Mouse (Mus musculus): Measurements from ENCODE around the gene Hdac7. TPM values are rescaled to one million over a fixed set of nuclear protein-coding genes. Genes with fewer than 3 reads are reported as not detected.
A peak's percentile ranks its signal among the peaks of the same experiment; 100 is the strongest.

Hdac7 gene
- polyA plus RNA-seq, 1 experiment from 2014 or later = 29.8 TPM

- Histone ChIP-seq H3K27ac (replicated peaks; ENCODE audit: low read depth, low read length) (no peak overlapping the region), H3K27me3 (ENCODE audit: control insufficient read depth, insufficient read depth, low read length) (no peaks in the 10 kb centered on the region), H3K4me2 (ENCODE audit: low read length) (no peak overlapping the region), H3K4me3 (replicated peaks; ENCODE audit: low read depth, low read length) (no peak overlapping the region), H3K4me1 (ENCODE audit: control insufficient read depth, insufficient read depth, low read length) (peaks cover 39% of the 10 kb centered on the region), H3K9me3 (ENCODE audit: control insufficient read depth, low read length) (no peaks in the 10 kb centered on the region), H3K36me3 (ENCODE audit: control insufficient read depth, insufficient read depth, low read length) (0 out of 2 replicates have a peak, but pooled peaks cover 2% of the 10 kb centered on the region), H3K9ac (replicated peaks; ENCODE audit: low read length) (0 out of 2 replicates have a peak overlapping the region, but pooled peaks have one; percentile 6)
- DNase-seq (no peak), ATAC-seq (ENCODE audit: low FRiP score, low TSS enrichment) (no peak)
- 53% methylated on average over 12 of the region's 12 CpGs for WGBS
Measured at GRCm38 (mm10) chr15:97822545-97823228, 21.6 kb downstream of the Hdac7 start.

GRCm38 (mm10) chr15:97821983-97822363, 22.3 kb downstream of the Hdac7 start:
- H3K9ac ChIP-seq (replicated peaks; ENCODE audit: low read length) = no peak overlapping the region
- ATAC-seq (ENCODE audit: low FRiP score, low TSS enrichment) (no peak), DNase-seq (no peak)
- H3K4me2 ChIP-seq (ENCODE audit: low read length) = no peak overlapping the region
- H3K36me3 ChIP-seq (ENCODE audit: control insufficient read depth, insufficient read depth, low read length) = 0 out of 2 replicates have a peak, but pooled peaks cover 2% of the 10 kb centered on the region
- H3K4me3 ChIP-seq (replicated peaks; ENCODE audit: low read depth, low read length) = no peak overlapping the region
- no peaks in the 10 kb centered on the region for H3K9me3 ChIP-seq (ENCODE audit: control insufficient read depth, low read length)
- H3K27me3 ChIP-seq (ENCODE audit: control insufficient read depth, insufficient read depth, low read length) = no peaks in the 10 kb centered on the region
- H3K4me1 ChIP-seq (ENCODE audit: control insufficient read depth, insufficient read depth, low read length) = peaks cover 39% of the 10 kb centered on the region
- WGBS = 78% methylated on average over 6 of the region's 6 CpGs
- H3K27ac ChIP-seq (replicated peaks; ENCODE audit: low read depth, low read length) = no peak overlapping the region

- H3K9me3 ChIP-seq (ENCODE audit: control insufficient read depth, low read length) = no peaks in the 10 kb centered on the region
- no peaks in the 10 kb centered on the region for H3K27me3 ChIP-seq (ENCODE audit: control insufficient read depth, insufficient read depth, low read length)
- WGBS = 77% methylated on average over 10 of the region's 10 CpGs
- peaks cover 37% of the 10 kb centered on the region for H3K4me1 ChIP-seq (ENCODE audit: control insufficient read depth, insufficient read depth, low read length)
- H3K4me2 ChIP-seq (ENCODE audit: low read length) = no peak overlapping the region
- no peak overlapping the region; the same call in 1 of the 2 replicates for H3K9ac ChIP-seq (replicated peaks; ENCODE audit: low read length)
- H3K36me3 ChIP-seq (ENCODE audit: control insufficient read depth, insufficient read depth, low read length) = 0 out of 2 replicates have a peak, but pooled peaks cover under 1% of the 10 kb centered on the region
- no peak for ATAC-seq (ENCODE audit: low FRiP score, low TSS enrichment)
- H3K4me3 ChIP-seq (replicated peaks; ENCODE audit: low read depth, low read length) = no peak overlapping the region
- DNase-seq = no peak
- H3K27ac ChIP-seq (replicated peaks; ENCODE audit: low read depth, low read length) = 0 out of 2 replicates have a peak overlapping the region, but pooled peaks have one; percentile 8
Measured at GRCm38 (mm10) chr15:97821321-97821982, 22.9 kb downstream of the Hdac7 start.

GRCm38 (mm10) chr15:97819937-97820336, 24.4 kb downstream of the Hdac7 start:
- Histone ChIP-seq H3K9ac (replicated peaks; ENCODE audit: low read length) (no peak overlapping the region), H3K4me1 (ENCODE audit: control insufficient read depth, insufficient read depth, low read length) (peaks cover 22% of the 10 kb centered on the region), H3K9me3 (ENCODE audit: control insufficient read depth, low read length) (no peaks in the 10 kb centered on the region), H3K36me3 (ENCODE audit: control insufficient read depth, insufficient read depth, low read length) (no peaks in the 10 kb centered on the region), H3K27ac (replicated peaks; ENCODE audit: low read depth, low read length) (no peak overlapping the region), H3K27me3 (ENCODE audit: control insufficient read depth, insufficient read depth, low read length) (no peaks in the 10 kb centered on the region), H3K4me2 (ENCODE audit: low read length) (no peak overlapping the region), H3K4me3 (replicated peaks; ENCODE audit: low read depth, low read length) (no peak overlapping the region)
- 84% methylated on average over 9 of the region's 9 CpGs for WGBS
- ATAC-seq (ENCODE audit: low FRiP score, low TSS enrichment) (no peak), DNase-seq (no peak)

- peaks cover 22% of the 10 kb centered on the region for H3K4me1 ChIP-seq (ENCODE audit: control insufficient read depth, insufficient read depth, low read length)
- ATAC-seq (ENCODE audit: low FRiP score, low TSS enrichment) = no peak
- 94% methylated on average over 17 of the region's 17 CpGs for WGBS
Measured at GRCm38 (mm10) chr15:97816199-97816994, 27.9 kb downstream of the Hdac7 start.

GRCm38 (mm10) chr15:97815254-97815653, 29.0 kb downstream of the Hdac7 start:
- no peak for DNase-seq
- no peak overlapping the region for H3K4me2 ChIP-seq (ENCODE audit: low read length)
- no peak for ATAC-seq (ENCODE audit: low FRiP score, low TSS enrichment)
- H3K27ac ChIP-seq (replicated peaks; ENCODE audit: low read depth, low read length) = no peak overlapping the region
- peaks cover 22% of the 10 kb centered on the region for H3K4me1 ChIP-seq (ENCODE audit: control insufficient read depth, insufficient read depth, low read length)
- no peaks in the 10 kb centered on the region for H3K27me3 ChIP-seq (ENCODE audit: control insufficient read depth, insufficient read depth, low read length)
- no peak overlapping the region for H3K4me3 ChIP-seq (replicated peaks; ENCODE audit: low read depth, low read length)
- 0 out of 2 replicates have a peak, but pooled peaks cover 5% of the 10 kb centered on the region for H3K36me3 ChIP-seq (ENCODE audit: control insufficient read depth, insufficient read depth, low read length)
- no peaks in the 10 kb centered on the region for H3K9me3 ChIP-seq (ENCODE audit: control insufficient read depth, low read length)
- H3K9ac ChIP-seq (replicated peaks; ENCODE audit: low read length) = no peak overlapping the region
- WGBS = 95% methylated on average over 4 of the region's 4 CpGs

More at GRCm38 (mm10) chr15:97816199-97816994, 27.9 kb downstream of the Hdac7 start:
- no peaks in the 10 kb centered on the region for H3K27me3 ChIP-seq (ENCODE audit: control insufficient read depth, insufficient read depth, low read length)
- H3K27ac ChIP-seq (replicated peaks; ENCODE audit: low read depth, low read length) = no peak overlapping the region
- no peaks in the 10 kb centered on the region for H3K9me3 ChIP-seq (ENCODE audit: control insufficient read depth, low read length)
- H3K4me3 ChIP-seq (replicated peaks; ENCODE audit: low read depth, low read length) = no peak overlapping the region
- no peak overlapping the region for H3K9ac ChIP-seq (replicated peaks; ENCODE audit: low read length)
- no peak for DNase-seq
- no peaks in the 10 kb centered on the region for H3K36me3 ChIP-seq (ENCODE audit: control insufficient read depth, insufficient read depth, low read length)
- H3K4me2 ChIP-seq (ENCODE audit: low read length) = no peak overlapping the region

- no peak for DNase-seq
- 53% methylated on average over 5 of the region's 5 CpGs for WGBS
- no peak overlapping the region for H3K4me3 ChIP-seq (replicated peaks; ENCODE audit: low read depth, low read length)
Measured at GRCm38 (mm10) chr15:97814703-97815102, 29.6 kb downstream of the Hdac7 start.

GRCm38 (mm10) chr15:97813452-97814204, 30.7 kb downstream of the Hdac7 start:
- 48% methylated on average over 21 of the region's 21 CpGs for WGBS
- H3K4me1 ChIP-seq (ENCODE audit: control insufficient read depth, insufficient read depth, low read length) = peaks cover 22% of the 10 kb centered on the region

More at GRCm38 (mm10) chr15:97814703-97815102, 29.6 kb downstream of the Hdac7 start:
- Histone ChIP-seq H3K9ac (replicated peaks; ENCODE audit: low read length) (no peak overlapping the region), H3K27ac (replicated peaks; ENCODE audit: low read depth, low read length) (no peak overlapping the region), H3K4me1 (ENCODE audit: control insufficient read depth, insufficient read depth, low read length) (peaks cover 22% of the 10 kb centered on the region), H3K27me3 (ENCODE audit: control insufficient read depth, insufficient read depth, low read length) (no peaks in the 10 kb centered on the region), H3K9me3 (ENCODE audit: control insufficient read depth, low read length) (no peaks in the 10 kb centered on the region), H3K36me3 (ENCODE audit: control insufficient read depth, insufficient read depth, low read length) (peaks cover 11% of the 10 kb centered on the region; the same call in 1 of the 2 replicates), H3K4me2 (ENCODE audit: low read length) (no peak overlapping the region)
- ATAC-seq (ENCODE audit: low FRiP score, low TSS enrichment) = no peak

More at GRCm38 (mm10) chr15:97813452-97814204, 30.7 kb downstream of the Hdac7 start:
- Histone ChIP-seq H3K4me3 (replicated peaks; ENCODE audit: low read depth, low read length) (no peak overlapping the region), H3K27ac (replicated peaks; ENCODE audit: low read depth, low read length) (peak overlapping the region; percentile 52; the same call in 1 of the 2 replicates), H3K9ac (replicated peaks; ENCODE audit: low read length) (no peak overlapping the region), H3K36me3 (ENCODE audit: control insufficient read depth, insufficient read depth, low read length) (peaks cover 20% of the 10 kb centered on the region), H3K4me2 (ENCODE audit: low read length) (no peak overlapping the region), H3K27me3 (ENCODE audit: control insufficient read depth, insufficient read depth, low read length) (no peaks in the 10 kb centered on the region), H3K9me3 (ENCODE audit: control insufficient read depth, low read length) (no peaks in the 10 kb centered on the region)
- ATAC-seq (ENCODE audit: low FRiP score, low TSS enrichment) (no peak), DNase-seq (peak; percentile 41)

All from midbrain, embryonic 14.5 days (tissue).